Mouse (Mus musculus): ENCODE measurements around the gene Zgrf1. TPM values are rescaled to one million over a fixed set of nuclear protein-coding genes. Genes with fewer than 3 reads are reported as not detected.

The Zgrf1 gene
- total RNA-seq, 2 experiments from 2014 or later, result 2.9 to 3.4 TPM

- peak; percentile 80 for DNase-seq
- intact Hi-C loops (cut with DNase I), result loop anchor here (5.0 kb wide), 1 partner anchor 123 kb away; no protein-coding TSS in a partner anchor
Measured at GRCm38 (mm10) chr3:127634101-127634983, 81.1 kb downstream of the Zgrf1 start.

GRCm38 (mm10) chr3:127634984-127635349 lies 81.7 kb downstream of the Zgrf1 start:
- DNase-seq, result no peak
- intact Hi-C loops (cut with DNase I), result loop anchor here (5.0 kb wide), 1 partner anchor 122 kb away; no protein-coding TSS in a partner anchor

GRCm38 (mm10) chr3:127639875-127640761 lies 86.8 kb downstream of the Zgrf1 start:
- intact Hi-C loops (cut with DNase I), result no loop called here
- peak; percentile 73 for DNase-seq

GRCm38 (mm10) chr3:127640762-127641700 lies 87.7 kb downstream of the Zgrf1 start:
- intact Hi-C loops (cut with DNase I), result no loop called here
- no peak for DNase-seq

- intact Hi-C loops (cut with DNase I), result no loop called here
- no peak for DNase-seq
Measured at GRCm38 (mm10) chr3:127642211-127642610, 88.9 kb downstream of the Zgrf1 start.

- intact Hi-C loops (cut with DNase I), result no loop called here
- no peak for DNase-seq
Measured at GRCm38 (mm10) chr3:127646156-127646825, 93.0 kb downstream of the Zgrf1 start.

- intact Hi-C loops (cut with DNase I), result no loop called here
- DNase-seq, result no peak
Measured at GRCm38 (mm10) chr3:127651742-127652653, 98.7 kb downstream of the Zgrf1 start.

- no peak for DNase-seq
- intact Hi-C loops (cut with DNase I), result no loop called here
Measured at GRCm38 (mm10) chr3:127660712-127661111, 107.4 kb downstream of the Zgrf1 start.

GRCm38 (mm10) chr3:127661646-127662531 lies 108.6 kb downstream of the Zgrf1 start:
- intact Hi-C loops (cut with DNase I), result no loop called here
- no peak for DNase-seq

Small RNA genes within 50 kb of the gene (microRNA-seq; reads per million reads assigned to microRNA genes)
- gene Mir302a (7.8 reads per million, percentile 20 among the genes with 10 or more reads in this experiment), gene Mir302b (5.4 reads per million, percentile 13 among the genes with 10 or more reads in this experiment), gene Mir302c (2.1 reads per million), gene Mir302d (8.7 reads per million, percentile 23 among the genes with 10 or more reads in this experiment), gene Mir367 (not detected)

Other genes with a start within 250 kb of the Zgrf1 start
- gene Ank2, start 54.1 kb upstream of the Zgrf1 start, total RNA-seq (2021), result 1,000 to 10,000 TPM in 1 of 2 experiments, 100 to 1,000 TPM in 1; 971 to 1,020 TPM
- gene Larp7, start 140 bp upstream of the Zgrf1 start, total RNA-seq (2021), result 10 to 100 TPM; 21.8 to 23.0 TPM
- under 1 TPM; 0.38 to 0.40 TPM for gene Neurog2, start 79.6 kb downstream of the Zgrf1 start, total RNA-seq (2021)
- 1 to 10 TPM; 2.0 to 4.0 TPM for gene Alpk1, start 227.0 kb downstream of the Zgrf1 start, total RNA-seq (2021)
- gene Tifa, start 236.3 kb downstream of the Zgrf1 start, total RNA-seq (2021), result 1 to 10 TPM; 1.6 to 2.1 TPM

Data from left cerebral cortex, postnatal 4 days (tissue).